Mouse (Mus musculus) effector memory CD4-positive, alpha-beta T cell, adult 5 months (primary cell): ENCODE results near the gene Fmc1. TPM values are rescaled to one million over a fixed set of nuclear protein-coding genes. Genes with fewer than 3 reads are reported as not detected.

Experiments
- polyA plus RNA-seq: library from polyadenylated mRNA; unstranded; fragments of 100-300 nt; shearing (Covaris generic); gene quantifications from one replicate; pipeline ENCODE4 v1.2.1, GENCODE M21; 2017

Fmc1 gene
- 47.3 TPM for polyA plus RNA-seq

DNA sequence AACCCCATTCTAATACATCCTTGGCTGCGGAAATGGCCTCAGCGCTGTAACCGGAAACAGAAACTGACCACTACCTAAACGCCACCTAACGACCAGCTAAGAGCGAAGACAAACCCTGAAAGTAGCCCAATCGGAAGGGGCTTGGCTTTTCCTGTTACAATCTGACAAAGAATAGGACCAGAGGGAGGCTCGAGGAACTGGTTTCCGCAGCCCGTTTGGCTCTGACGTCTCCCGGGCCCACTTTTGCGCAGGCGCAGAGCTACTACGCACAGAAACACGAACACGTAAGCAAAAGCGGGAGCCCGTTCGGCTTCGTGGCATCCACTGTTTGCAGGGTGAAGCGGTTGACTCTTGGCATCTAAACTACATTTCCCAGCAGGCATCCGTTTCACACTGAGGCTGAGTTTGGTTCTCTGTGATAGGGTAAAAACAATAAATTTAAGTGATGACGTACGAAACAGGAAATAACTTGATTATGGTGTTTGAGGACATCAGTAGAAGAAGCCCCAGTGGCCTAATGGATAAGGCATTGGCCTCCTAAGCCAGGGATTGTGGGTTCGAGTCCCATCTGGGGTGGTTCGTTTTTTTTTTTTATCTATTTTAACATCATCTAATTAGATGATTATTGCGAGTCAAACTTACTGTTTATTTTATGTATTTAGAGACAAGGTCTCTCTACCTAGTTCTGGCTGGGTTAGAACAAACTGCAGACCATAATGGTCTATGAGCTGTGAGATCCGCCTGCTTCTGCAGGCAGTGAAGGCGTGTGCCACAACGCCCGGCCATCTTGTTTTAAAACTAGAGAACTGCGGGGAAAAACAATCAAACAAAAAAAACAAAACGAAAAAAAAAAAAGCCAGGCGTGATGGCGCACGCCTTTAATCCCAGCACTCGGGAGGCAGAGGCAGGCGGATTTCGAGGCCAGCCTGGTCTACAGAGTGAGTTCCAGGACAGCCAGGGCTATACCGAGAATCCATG, at the start of gene Fmc1:
TSS of gene Fmc1 (plus strand) at position 75 of the 978 bp plus-strand sequence.

DNA sequence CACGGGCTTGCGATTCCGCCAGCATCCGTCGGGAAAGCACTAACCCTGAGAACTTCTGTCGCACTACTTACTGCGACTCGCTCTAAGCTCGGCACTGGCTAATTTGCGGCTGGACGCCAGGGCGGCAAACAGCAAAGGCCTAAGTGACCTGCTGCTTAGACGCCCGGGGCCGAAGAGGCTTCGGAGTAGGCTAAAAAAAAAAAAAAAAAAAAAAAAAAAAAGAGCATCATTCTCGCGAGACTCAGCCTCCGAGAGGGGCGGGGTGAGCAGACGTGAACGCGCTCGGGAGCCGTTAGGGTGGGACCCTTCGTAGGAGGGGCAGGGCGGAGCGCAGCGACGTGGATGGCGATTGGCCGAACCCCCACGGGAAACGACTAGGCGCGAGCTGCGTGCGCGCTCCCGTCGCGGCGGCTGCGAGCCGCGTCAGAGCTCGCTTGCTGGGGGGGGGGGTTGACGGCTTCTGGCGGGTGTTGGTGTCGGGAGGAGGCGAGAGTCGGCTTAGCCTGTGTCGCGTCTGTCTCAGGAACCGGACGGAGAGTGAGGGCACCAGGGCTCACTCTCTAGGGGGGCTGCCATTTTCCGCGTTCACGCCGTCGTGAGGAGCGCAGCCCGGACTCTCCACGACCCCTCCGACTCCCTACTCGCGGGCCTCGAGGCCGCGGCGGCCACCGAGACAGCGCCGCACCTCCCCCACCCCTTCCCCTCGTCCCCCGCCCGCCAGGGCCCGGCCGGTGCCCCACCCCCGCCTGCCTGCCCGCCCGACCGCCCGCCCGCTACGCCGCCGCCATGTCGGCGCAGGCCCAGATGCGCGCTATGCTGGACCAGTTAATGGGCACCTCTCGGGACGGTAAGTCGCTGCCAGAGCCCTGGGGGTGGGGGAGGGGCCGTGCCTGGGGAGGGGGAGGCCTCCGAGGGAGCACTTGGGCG, 18.0 kb downstream of the Fmc1 start, which contains the start of gene Luc7l2:
TSS of gene Luc7l2 (plus strand) at position 273 of the 927 bp plus-strand sequence.

Other genes with a start within 250 kb of the Fmc1 start
- gene Zc3hav1l, start 234.2 kb upstream of the Fmc1 start, polyA plus RNA-seq, result 0.80 TPM
- 305 TPM for gene Zc3hav1, start 178.9 kb upstream of the Fmc1 start, polyA plus RNA-seq
- 0.11 TPM for gene Ttc26, start 152.0 kb upstream of the Fmc1 start, polyA plus RNA-seq
- 21.7 TPM for gene Ubn2, start 99.6 kb upstream of the Fmc1 start, polyA plus RNA-seq
- 75.1 TPM for gene Luc7l2, start 17.8 kb downstream of the Fmc1 start, polyA plus RNA-seq
- not detected for gene Klrg2, start 103.7 kb downstream of the Fmc1 start, polyA plus RNA-seq
- gene Clec2l, start 129.6 kb downstream of the Fmc1 start, polyA plus RNA-seq, result not detected